Mouse (Mus musculus) olfactory bulb, adult 2 months (tissue): Measurements from ENCODE around the gene Zfp597.

Experiments used
- CTCF ChIP-seq: fragments of 200-500 bp; IDR thresholded peaks from 2 replicates; pipeline ENCODE4 v1.5.1; 2012; ENCODE audit warnings: low read depth, mild to moderate bottlenecking, low read length, moderate library complexity; ENCODE audit not compliant: insufficient read depth
- POLR2A ChIP-seq: fragments of 200-500 bp; IDR thresholded peaks from 2 replicates; pipeline ENCODE4 v1.6.1; 2012; ENCODE audit warnings: mild to moderate bottlenecking, low read depth, low read length, moderate library complexity; ENCODE audit not compliant: insufficient read depth

- TF ChIP-seq CTCF = no peak
- no peak for TF ChIP-seq POLR2A
Measured at GRCm38 (mm10) chr16:3839157-3839885, 45.0 kb downstream of the Zfp597 start.
